Mouse (Mus musculus) bone marrow, adult 2 months (tissue): ENCODE data around the gene Taok2.

Experiments
- CTCF ChIP-seq: fragments of 200-500 bp; IDR thresholded peaks from 2 replicates; pipeline ENCODE4 v1.5.1; 2011; ENCODE audit warnings: low read length, control low read depth; ENCODE audit not compliant: control insufficient read depth, insufficient read depth
- POLR2A ChIP-seq: fragments of 200-500 bp; IDR thresholded peaks from 2 replicates; pipeline ENCODE4 v1.6.1; 2011; ENCODE audit warnings: low read depth, mild to moderate bottlenecking, control low read depth, low read length, borderline replicate concordance; ENCODE audit not compliant: control insufficient read depth

DNA sequence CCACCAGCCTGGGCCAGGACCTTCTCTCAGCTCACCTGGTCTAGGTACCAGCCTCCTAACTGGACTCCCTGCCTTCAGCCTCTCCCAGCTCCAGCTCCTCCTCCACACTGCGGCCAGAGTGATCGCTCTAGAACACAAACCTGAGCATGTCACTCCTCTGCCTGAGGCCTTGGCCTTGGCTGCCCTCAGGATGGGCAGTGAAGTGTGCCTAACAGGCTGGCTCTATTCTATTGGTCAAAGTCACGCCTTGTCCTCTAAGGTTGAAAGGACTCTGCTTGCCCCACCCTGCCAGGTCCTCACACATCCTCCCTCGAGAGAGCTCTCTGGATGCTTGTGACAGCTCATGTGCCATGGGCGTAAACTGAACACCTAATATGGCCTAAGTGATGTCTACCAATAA, 31.0 kb downstream of the Taok2 start:
- TF ChIP-seq CTCF (no peak), POLR2A (no peak)
